Mouse (Mus musculus) heart, adult 2 months (tissue): ENCODE measurements at regions not wholly inside any gene's neighbourhood (a gene's known extent, or its start where the extent isn't known, plus 50 kb on each side); places are given as distances from the start of the nearest gene placed in this dataset.

Experiments used
- CTCF ChIP-seq: fragments of 200-600 bp; IDR thresholded peaks from 2 replicates; pipeline ENCODE4 v1.8.1; 2022; ENCODE audit warnings: antibody characterized with exemption, mild to moderate bottlenecking, moderate library complexity
- EP300 ChIP-seq: fragments of 200-500 bp; IDR thresholded peaks from 2 replicates; pipeline ENCODE4 v1.6.1; 2011; ENCODE audit warnings: low read depth, low read length, control low read depth; ENCODE audit not compliant: insufficient read depth
- POLR2A ChIP-seq: fragments of 200-500 bp; IDR thresholded peaks from 2 replicates; pipeline ENCODE4 v1.6.1; 2011; ENCODE audit warnings: mild to moderate bottlenecking, low read depth, low read length, control low read depth; ENCODE audit not compliant: insufficient read depth

GRCm38 (mm10) chr5:111792746-111793145 lies 59.0 kb downstream of the Gm26897 start:
- no peak for TF ChIP-seq EP300
- TF ChIP-seq CTCF = no peak
- no peak for TF ChIP-seq POLR2A
